Mouse (Mus musculus) fibroblast of lung, adult 2 months (primary cell): ENCODE data around the gene Ephb3.

Experiments
- DNase-seq: peaks from one replicate; pipeline ENCODE4 v3.0.0-alpha.2; 2011; ENCODE audit warnings: low read depth

Ephb3 gene

DNA sequence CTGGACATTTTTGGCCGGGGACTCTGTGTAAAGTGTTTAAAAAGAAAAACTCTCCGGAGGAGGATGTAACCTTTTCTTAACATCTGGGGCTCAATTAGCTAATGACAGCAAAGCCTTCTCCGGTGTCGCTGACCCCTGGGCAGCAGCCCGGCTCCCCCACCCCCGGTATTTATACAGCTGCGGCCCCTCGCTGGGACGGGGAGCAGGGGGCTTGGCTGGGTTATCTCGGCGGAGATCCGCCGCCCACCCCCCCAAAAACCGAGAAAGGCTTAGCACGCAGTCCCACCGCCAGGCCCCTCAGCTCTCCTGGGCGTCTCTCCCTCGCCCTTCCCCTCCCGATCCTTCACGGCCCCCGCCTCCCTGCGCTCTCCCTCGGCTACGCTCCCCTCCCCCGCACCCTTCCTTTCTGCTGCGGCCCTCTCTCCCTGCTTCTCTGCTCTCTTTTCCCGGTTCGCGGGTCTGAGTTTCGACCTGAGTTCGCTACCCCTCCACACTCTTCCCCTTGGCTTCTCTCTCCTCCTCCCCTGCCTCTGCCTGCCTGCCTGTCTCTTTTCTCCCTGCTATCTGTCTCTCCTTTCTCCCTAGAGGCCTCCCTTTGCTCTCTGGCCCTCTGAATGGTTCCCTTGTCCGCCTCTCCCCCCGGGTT is 42.0 kb downstream of the Ephb3 start:
- no peak for DNase-seq

DNA sequence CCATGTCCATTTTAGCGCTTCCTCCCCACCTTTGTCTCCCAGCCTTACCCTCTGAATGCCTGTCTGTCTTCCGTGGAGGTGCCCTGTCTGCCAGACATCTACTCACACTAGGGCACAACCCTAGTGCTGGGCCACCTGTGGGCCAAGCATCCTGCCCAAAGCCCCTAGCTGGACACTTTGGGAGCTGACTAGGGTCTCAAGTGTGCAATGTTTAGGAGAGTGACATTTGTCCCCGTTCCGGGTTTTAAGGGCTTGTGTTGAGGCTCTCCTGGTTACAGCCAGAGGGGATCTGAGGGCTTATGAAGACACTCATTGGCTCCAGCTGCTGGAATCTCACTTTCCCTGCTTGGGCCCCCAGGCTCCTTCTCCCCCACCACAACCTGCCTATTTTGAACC is 42.5 kb downstream of the Ephb3 start:
- DNase-seq: no peak

DNA sequence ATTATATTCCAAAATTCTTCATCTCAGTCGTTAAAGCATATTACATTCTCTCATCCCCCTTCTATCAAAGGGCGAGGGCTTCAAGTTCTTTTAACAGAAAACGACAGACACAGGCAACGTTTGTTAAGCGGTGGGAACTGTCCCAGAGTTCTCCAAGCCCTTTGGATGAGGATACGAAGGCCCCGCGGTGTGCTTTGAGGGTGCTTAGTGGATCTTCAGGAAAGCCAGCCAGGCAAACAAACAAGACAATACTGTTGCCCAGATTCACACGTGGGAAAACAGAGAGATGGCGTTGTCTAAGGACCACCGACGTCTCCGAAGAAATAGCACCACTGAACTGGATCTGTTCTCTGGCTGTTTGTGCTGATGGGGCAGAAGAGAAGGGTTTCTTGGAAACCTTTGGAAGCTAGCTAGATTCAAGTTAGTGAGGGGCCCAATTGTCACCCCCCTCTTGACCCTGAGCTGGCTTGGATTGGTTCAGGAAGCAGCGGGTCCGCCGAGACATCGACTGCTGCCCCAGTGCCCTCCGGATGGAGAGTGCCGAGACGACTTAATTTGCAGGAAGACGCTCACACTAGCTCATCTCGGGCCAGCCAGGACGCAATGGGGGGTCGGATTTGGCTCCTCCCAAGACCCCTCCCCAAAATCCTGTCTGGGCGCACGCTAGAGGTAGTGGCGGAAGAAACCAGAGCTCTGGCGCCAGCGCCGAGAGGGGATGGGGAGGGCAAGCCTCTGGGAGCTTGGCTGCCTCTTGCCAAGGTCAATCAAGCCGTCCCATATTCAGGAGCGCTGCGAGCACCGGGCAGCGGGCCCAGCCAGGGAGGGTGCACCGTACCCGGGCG is 43.5 kb downstream of the Ephb3 start:
- DNase-seq: no peak

DNA sequence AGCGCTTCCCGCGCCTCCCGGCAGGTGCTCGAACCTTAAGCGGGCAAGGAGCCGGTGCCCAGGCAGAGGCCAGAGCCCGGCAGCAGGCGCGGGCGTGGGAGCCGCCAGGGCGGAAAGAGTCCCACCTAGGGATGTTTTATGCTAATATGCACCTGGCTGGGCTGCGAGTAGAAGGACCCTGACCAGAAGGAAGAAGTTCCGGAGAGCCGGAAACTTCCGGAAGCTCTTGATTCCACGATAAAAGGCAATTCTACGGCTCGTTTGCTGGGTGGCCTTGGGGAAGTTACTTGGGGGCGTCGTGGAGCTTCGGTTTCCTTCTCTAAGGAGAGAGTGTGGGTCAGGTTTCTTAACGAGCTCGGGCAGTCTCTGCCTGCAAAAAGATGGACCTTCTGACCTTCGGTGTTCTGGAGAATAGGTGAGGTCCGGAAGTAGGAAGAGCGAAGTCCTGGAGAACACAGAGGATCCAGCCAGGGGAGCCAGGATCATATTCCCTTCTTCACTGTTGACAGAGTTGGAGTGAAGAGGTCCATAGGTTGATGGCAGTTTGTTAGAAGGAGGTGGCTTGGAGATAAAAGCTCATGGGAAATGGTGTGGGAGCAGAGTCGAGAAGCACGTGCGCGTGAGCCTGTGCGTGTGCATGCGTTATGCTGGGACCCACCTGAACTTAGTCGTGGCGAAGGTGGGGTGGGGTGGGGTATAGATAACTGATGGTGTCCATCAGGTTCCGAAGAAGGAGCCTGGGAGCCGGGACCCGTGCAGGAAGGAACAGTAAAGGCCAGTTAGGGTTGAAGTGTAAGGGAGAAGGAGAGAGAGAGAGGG is 44.4 kb downstream of the Ephb3 start:
- no peak for DNase-seq

DNA sequence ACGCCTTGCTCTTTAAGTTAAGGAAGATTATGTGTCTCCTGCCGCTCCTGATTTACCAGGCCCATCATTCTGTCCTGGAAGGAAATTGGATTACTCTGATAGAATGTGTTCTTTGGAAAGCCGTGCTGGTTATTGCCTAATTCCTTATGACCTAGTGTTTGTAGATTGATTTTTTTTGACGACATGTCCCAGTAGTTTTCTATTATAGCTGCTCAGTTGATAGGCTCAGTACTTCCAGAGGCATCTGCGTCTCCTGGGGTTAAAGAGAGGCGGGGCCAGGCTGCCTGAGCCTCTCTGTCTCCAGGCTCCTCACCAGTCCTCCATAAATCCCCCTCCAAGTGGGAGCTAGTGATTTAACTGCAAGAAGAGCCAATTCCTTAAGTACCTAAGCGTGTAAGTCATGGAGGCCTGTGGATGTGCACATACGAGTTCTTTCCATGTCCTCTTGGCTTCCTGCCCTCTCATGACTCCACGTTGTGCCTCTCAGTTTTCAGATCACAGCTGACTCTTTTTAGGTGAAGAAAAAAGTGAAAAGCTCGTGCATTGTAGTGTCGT is 47.9 kb downstream of the Ephb3 start:
- DNase-seq: no peak

DNA sequence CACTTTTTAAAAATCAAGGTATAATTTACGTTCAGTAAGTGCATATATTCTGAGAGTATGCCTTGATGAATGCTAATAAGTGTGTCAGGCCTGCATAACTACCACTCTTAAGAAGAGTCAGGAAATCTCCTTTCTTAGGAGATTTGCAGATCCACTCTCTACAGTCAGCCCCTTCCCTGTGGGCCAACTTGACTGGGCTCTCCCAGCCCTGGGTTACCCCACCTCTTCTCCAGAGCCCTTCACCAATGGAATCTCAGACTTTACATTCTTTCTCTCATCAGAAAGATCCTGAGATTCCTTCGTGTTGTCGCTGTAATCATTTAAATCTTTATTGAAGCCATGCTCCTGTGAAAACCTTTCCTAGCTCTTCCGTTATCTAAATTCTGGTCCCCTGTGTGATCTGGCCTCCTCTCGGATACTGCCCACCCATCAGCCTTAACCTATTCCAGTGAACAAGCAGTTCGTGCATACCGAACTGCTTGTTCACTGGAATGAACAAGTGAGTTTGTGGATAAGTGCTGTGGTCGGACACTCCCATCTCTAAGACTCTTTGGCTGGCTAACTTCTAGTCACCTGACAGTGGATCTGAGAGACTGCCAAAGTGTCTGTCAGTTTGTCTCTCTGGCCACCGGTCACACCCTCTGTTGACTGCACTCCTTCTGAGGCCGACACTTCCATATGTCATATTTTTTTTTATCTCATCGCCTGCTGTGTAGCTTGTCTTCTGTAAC is 51.2 kb downstream of the Ephb3 start:
- no peak for DNase-seq

DNA sequence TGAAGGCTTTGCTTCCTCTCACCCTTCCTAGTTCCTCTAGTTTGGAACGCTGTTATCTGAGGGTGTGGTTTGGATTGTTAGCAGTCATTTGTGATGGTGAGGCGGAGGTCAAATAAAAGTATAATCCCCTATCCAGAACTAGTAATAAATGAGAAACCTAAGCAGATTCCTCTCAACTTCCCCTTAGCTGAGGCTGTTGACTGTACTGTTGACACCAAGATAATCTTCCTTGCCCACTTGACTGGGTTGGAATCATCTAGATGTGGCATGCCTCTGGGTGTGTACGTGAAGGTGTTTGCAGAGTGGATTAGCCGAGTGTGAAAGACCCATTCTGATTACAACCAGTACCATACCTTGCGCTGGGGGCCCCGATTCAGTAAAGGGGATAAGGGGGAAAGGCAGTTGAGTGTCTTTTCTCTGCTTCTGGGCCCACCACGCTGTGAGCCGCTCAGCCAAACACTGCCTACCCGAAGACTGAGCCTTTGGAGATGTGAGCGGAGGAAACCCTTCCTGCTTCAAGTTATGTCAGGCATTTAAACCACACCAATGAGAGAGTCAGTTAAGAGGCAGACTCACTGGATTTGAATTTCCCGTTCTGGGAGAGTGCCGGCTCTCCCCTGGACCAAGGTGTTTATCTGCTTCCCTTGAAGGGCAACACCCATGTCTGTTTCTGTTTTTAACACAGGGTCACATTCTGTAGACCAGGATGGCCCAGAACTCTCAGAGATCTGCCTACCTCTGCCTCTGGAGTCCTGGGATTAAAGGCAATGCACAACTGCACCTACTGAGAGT is 52.2 kb downstream of the Ephb3 start:
- DNase-seq: no peak

DNA sequence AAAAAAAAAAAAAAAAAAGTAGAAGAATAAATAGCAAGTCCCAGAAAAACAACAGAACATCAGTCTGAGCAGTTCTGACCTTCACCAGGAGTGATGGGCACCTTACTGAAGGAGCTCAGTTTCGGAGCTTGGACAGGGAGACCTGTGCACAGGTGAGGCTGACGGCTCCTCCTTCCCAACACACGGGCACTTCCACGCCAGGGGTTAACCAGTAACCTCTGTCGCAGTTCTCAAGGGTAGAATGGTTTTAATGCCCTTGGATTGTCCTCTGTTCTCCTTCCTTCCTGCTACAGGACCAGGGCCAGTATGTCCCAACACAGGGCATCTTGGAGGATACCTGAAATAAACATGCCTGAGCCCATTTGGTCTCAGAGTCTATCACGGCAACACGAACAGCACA is 60.9 kb downstream of the Ephb3 start:
- DNase-seq: no peak

DNA sequence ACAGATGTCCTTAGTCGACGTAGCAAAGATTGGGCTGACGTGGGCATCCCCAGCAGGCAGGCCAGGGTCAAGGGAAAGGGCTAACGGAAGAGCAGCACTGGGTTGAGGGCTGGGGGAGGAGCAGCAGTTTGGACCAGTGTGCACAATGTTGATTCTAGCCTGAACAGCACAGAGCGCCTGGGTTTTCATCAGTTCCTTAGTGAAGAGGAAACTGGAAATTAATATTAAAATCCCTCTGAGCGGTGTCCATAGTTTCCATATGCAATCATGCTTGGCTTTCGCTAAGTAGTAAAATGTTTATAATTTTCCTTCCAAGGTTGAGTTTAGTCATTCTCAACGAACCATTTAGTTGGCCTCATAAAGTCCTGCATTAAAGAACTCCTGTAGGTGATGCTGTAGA is 65.2 kb downstream of the Ephb3 start:
- DNase-seq: no peak

DNA sequence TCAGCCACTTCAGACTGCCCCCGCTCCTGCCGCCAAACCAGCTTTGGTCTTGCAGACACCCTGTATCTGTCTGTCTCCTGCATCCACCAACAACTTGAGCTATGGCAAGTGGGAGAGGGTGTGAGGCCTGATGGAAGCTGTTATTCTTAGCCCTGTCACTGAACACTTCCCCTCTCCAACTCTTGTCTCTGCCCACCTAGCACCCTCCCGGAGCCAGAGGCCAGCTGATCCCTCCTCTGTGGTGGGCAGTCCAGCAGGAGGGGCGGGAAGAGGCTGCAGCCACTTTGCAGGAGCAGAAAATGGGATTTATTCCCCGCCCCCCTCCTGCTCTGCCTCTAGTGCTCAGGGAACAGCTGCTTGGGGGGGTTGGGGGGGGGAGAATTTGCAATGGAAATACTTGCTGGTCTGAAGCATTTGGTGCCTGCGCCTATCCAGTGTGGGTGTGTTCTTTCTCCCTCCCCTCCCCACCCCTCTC is 67.3 kb downstream of the Ephb3 start:
- no peak for DNase-seq

DNA sequence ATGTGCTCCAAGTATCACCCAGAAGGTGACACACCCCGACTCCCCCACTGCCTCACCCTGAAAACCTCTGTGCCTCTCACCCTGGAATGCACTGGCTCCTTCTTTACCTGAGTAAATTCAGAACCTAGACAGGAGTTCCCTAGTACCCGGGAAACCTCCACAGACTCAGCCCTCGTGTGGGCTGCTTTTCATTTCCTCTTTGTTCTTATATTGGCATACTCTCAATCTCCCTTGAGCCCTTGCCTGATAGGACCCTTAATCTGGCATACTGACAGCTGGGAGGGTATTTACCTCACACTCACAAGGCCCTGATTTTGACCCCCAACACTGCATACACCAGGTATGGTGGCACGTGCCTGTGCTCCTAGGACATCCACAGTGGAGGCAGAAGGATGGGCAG is 68.2 kb downstream of the Ephb3 start:
- DNase-seq: no peak
